Mouse (Mus musculus): ENCODE results near the gene Trp63.

DNA sequence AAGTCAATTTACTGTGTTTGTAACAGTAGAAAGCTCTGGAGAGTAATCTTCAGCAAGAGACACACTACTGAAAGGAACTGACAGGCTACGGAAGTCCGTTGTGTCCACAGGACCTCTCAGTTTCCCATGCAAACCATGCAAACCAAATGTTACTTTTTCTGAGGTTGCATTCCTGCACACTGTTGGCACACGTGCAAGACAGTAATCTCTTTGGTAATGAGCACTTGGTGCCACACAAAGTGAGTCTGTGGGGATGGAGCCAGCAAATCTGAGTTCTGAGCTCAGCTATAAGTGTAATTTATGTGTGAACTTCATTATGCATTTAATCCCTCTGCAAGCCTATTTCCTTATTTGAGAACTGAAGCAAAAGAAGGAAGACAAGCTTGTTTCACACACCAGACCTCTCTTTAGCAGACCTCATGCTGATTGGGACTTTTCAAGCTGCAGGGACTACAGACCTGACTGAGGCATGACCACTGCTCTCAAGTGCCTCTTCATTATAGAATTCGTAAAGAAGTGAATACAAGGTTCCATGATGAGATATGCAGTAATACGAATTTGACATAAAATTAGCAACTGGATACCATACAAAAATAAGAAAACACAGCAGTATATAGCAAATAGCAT lies 109.2 kb downstream of the Trp63 start:
- TF ChIP-seq POLR2A (IDR thresholded peaks at IDR 0.05; ENCODE audit: control insufficient read depth in 1 of 2, insufficient read depth in 1 of 2, low read depth in 1 of 2, low read length in 2 of 2, poor library complexity in 1 of 2) (no peak), CTCF (IDR thresholded peaks at IDR 0.05 in 2 of 3, conservative IDR thresholded peaks at IDR 0.05 in 1 of 3; ENCODE audit: control insufficient read depth in 1 of 3, insufficient read depth in 1 of 3, low read depth in 2 of 3, low read length in 3 of 3, poor library complexity in 1 of 3, severe bottlenecking in 1 of 3) (no peak), TBP (IDR thresholded peaks at IDR 0.05; ENCODE audit: low read depth, low read length) (no peak), BHLHE40 (IDR thresholded peaks at IDR 0.05; ENCODE audit: borderline replicate concordance, low read depth, low read length) (no peak), RCOR1 (IDR thresholded peaks at IDR 0.05; ENCODE audit: low read depth, low read length) (no peak), ELF1 (IDR thresholded peaks at IDR 0.05; ENCODE audit: low read depth, low read length) (no peak), GATA1 (IDR thresholded peaks at IDR 0.05; ENCODE audit: low read depth, low read length) (no peak), ZMIZ1 (IDR thresholded peaks at IDR 0.05; ENCODE audit: low read depth, low read length) (no peak), USF1 (IDR thresholded peaks at IDR 0.05; ENCODE audit: low read depth, low read length) (no peak), EP300 (IDR thresholded peaks at IDR 0.05; ENCODE audit: low read depth in 1 of 2, low read length in 2 of 2) (no peak), MAFK (IDR thresholded peaks at IDR 0.05; ENCODE audit: borderline replicate concordance, low read depth, low read length) (no peak), TAL1 (IDR thresholded peaks at IDR 0.05; ENCODE audit: low read length) (no peak), E2F4 (IDR thresholded peaks at IDR 0.05; ENCODE audit: borderline replicate concordance, low read depth, low read length) (no peak), TCF12 (IDR thresholded peaks at IDR 0.05; ENCODE audit: low read depth, low read length) (no peak)
